Mouse (Mus musculus) spleen, adult 12 weeks (tissue): ENCODE measurements around the gene Actr8.
A peak's percentile ranks its signal among the peaks of the same experiment; 100 is the strongest.

Source experiments
- DNase-seq: peaks from one replicate; pipeline ENCODE4 v3.0.0; 2022; ENCODE audit warnings: low spot score

Gene Actr8

DNA sequence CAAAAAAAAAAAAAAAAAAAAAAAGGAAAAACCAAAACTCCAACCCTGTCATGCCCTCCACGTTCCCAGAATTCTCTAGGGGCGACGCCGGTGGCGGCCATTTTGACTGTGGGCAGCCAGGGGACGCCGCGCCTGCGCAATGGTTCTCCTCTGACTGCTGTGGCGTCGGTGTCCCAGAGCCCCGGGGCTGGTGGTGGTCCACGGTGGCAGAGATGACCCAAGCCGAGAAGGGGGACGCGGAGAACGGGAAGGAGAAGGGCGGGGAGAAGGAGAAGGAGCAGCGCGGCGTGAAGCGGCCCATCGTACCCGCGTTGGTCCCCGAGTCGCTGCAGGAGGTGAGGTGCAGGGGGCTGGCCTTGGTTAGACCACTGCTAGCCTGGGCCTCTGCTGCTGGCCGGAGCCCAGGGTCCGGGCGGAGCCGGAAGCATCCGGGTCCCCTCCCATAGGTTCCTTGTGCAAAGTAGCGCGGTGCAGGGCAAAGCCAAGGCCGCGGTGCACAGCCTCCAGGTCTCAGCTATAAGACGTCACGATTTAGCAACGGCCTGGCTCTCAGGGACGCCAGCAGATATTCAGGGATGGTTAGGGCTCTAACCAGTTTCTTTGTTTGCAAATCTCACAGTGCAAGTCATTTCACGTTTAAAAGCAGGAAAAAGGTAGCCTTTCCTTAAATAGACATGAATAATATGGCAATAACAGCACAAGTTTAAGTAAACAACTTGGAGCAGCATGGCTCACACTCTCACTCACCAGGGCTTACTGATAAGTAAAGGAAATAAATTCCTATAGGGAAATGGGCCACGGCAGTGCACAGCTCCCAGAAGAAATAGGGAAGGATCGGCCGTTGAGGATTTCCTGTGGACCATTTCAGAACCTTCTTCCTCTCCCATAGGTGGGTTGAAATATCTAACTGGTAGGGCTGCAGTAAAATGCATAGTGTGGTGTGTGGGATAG, at the start of gene Actr8:
Gene Actr8 (plus strand): TSS at position 84 of the 951 bp plus-strand sequence.
- peak; percentile 79 for DNase-seq

DNA sequence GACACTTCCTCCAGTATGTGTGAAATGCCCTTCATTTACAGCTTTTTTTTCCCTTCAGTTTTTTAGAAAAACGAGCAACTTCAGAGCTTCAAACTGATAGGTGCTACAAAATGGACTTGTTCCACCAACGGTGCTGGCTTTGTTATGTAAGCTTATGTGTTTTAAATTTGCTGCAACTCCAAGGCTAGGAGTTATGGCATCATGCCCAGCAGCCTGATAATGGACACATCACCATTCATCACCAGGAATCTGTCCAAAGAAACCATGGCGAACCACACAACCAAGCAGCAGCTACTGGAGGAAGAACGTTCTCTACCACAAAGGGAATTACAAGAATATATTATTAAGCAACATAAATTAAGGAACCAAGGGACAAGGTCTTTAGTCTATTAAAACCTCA, 49.2 kb upstream of the Actr8 start:
- no peak for DNase-seq

DNA sequence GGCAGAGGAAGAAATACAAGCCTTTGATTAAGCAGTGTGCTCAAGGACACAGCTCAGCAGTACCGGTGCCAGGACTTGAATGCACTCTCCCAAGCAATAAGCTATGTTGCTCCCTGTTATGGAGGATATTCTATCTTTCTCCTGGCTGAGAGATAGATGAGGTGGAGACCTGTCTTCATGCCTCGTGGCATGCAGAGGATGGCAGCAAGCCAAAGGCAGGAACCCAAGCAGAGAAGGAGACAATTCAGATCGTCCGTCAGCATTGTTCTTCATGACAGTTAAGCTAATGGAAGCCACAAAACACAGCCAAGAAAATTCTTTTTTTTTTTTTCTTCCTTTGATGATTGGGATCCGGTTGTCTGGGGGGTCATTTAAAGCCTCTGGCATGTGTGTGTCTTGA, 42.6 kb upstream of the Actr8 start:
- no peak for DNase-seq

DNA sequence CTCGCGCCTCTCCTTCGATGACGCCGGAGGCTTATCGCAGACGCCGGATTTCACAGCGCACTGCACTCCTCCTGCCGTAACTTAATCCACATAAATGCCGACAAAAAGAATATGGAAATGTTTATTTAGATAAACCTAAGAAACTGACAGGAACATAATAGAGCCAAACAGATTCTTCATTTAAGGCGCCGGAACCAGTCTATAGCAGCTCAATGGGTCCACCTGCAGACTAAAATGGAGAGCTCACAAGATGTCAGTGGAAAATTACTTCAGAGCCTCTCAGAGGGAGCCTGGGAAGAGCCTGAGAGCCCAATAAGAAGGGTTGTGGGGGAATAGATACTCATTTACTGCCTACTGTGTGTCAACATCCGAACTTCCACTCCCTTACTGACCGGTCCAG, 40.7 kb upstream of the Actr8 start:
- no peak for DNase-seq

DNA sequence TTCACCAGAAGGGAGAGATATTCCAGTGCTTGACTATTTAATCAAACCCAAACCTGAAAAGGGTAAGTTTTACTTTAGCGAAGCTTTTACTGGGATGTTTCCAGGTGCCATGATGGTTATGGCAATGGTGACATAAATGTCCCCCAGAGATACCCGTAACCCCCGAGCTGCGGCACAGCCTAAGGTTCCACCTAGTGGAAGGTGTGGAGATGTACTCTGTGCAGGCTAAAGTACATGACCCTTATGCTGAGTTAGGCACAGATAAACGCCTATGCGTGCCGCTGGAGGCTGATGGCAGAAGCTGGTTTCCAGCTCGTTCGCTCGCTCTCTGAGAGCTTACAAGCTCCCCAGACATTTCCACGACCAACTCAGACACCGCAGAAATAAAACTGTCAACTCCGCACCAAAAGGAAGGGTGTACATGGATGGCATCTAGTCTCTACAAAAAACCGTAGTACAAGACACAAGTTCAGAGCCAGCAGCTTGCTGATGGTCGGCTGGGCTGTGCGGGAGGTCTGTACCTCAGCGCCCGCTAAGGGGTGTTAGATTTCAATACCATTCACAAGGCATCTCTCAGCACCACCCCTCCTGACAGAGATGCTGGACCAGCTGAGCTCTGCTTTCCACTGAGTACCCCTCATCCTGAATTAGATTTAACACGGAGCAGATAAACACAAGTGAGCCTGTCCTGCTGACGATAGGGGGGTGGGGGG, 38.4 kb upstream of the Actr8 start:
- DNase-seq = no peak

DNA sequence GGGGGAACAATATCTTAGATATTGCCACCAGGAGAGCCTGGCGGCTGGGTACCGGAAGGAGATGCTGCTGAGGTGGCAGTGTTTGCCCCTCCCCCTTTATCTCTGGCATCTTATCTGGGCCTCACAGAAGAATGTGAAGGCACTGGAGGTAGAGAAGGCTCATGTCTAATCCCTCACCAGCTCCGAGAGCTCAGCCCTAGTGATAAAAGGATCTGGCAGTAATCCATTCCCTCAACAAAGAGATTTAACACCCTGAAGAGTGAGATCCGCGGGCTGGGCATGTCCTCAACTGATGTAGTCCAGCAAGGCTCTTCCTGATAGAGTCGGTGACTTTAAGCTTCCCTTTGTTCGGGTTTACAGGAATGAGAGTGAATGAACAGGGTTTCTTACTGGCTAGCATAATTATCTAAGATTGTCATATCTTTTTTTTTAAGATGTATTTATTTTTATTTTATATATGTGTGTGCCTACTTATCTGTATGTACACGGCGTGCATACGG, 37.8 kb upstream of the Actr8 start:
- DNase-seq = no peak

DNA sequence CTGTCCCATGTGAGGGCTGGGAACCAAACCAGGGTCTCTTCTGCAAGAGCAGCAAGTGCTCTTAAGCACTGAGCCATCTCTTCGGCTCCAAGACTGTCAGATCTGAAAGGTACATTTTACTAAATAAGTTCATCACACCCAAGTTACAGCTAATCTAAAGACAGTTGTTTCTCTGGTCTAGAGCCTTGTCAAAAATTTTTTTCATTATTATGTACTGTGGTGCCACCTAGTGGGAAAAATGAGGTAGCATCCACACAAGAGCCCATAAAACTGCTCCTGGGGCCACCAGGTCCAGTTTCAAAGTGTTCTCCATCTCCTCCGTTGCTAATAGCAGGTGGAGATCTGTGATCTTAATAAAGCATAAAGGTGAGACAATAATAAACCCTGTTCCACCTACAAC, 37.3 kb upstream of the Actr8 start:
- DNase-seq = no peak

DNA sequence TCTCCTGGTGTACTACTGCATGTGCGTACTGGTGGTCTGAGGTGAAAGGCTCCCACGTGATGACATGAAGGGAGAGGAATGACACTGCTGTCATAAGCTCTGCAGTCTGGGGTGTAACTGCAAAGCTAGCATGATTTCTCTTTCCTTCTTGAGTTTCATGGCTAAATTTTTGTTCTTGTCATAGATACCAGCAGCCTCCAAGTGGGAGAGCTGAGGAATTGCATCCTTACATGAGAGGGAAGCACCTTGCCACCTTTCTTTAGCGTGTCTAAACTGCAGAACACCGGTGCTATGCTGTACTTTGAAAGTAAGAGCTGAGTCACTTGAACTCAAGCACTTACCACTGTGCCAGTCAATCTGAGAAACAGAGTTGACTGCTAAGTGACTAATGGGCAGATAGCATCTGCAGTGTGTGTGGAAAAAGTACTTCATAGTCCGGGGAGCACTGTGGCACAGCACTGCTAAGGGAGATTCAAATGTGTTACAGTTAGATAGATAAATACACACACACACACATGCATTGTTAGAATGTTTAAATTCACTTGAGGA, 31.3 kb upstream of the Actr8 start:
- no peak for DNase-seq

DNA sequence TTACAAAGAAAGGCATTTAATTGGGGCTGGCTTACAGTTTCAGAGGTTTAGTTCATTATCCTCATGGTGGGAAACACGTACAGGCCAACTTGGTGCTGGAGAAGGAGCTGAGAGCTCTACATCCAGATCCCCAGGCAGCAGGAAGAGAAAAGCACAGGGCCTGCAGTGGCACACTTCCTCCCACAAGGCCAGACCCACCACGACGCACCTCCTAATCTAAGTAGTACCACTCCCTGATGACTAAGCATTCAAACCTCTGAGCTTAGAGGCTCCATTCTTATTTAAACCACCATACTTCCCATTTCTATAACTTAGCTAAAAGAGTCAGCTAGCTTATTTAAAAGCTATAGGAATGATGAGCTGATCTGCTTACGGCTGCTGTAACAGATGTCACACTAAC, 27.3 kb upstream of the Actr8 start:
- no peak for DNase-seq

DNA sequence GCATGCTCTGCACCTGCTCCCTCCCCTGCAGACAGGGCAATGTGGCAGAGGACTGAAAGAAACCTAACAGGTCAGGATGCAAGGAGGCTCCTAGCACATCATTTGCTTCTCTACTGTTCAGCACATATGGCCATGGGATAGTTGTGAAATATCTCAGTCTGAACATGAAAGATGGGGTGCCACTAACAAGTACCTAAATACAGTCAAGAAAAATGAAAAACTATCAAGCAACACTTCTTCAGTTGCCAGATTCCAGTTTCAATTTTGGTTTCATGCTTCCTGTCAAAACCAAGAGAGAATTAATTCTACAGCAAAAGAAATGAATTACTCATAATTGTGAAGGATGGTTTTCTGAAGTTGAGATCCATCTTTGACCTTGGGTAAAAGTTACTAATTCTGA, 20.7 kb upstream of the Actr8 start:
- DNase-seq = no peak

DNA sequence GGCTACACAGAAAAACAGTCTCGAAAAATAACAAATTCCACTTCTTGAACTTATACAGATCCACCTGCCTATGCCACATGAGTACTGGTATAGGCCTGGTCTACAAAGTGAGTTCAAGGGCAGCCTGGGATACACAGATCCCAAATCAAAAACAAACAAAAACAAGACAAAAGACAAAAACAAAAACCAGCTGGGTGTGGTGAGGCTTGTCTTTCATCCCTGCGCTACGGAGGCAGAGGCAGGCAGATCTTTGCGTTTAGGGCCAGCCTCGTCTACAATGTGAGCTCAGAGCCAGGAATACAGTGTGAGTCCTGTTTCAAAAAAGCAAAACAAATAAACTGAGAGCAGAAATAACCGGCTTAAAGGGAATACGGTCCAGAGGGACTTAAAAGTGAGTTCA, 10.5 kb upstream of the Actr8 start:
- DNase-seq = no peak

DNA sequence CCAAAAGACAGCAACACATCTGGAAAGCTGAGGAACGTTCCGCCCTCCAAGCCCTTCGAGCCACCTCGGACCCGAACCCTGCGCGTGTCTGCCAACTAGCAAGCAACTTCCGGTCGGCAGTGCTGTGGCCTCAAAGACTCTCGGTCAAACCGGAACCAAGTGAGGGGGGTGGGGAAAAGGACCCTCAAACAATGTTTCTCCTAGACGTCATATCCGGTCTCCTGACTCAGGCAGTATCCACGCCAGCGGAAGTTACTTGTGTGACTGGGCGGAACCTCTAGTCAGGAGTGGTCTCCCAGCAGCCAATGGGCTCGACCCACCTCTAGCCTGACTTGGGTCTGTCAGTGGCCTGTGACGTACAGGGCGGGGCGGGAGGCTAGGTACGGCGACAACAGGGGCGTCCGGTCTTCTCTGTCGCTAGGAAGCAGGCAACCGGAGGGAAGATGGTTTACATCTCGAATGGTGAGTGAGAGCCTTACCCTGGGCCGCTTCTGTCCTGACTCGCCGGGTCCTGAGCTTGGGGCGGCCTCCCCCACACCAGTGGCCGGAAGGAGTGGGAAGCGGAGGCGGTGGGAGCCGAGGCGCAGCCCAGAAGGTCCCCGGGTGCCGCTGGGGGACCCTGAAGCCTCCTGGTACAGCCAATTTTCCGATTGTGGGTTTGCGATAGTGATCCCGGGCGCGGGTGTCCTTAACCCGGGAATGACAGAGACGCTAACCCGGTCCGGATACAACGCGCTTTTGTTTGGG, 9.9 kb upstream of the Actr8 start, which contains the start of gene Selenok:
Gene Selenok (plus strand): TSS at position 234 of the 747 bp plus-strand sequence.
- DNase-seq = peak; percentile 90

DNA sequence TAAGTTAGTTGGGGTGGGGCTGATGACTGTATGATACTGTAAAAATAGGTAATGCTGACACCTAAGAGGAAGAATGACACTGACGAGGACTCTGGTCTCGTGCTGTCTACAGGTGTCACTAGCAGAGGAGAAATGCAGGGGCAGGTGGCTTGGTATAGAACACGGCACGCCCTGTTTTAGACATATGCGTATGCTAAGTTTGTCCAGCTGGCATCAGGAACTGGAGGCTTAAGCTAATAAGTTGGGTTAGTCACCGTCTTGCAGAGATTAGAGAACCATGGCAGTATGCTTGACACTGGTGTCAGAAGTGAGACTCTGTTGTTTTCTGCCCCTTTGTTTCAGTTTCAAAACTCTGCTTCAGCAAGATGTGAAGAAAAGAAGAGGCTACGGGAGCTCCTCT, 6.7 kb upstream of the Actr8 start:
- no peak for DNase-seq

DNA sequence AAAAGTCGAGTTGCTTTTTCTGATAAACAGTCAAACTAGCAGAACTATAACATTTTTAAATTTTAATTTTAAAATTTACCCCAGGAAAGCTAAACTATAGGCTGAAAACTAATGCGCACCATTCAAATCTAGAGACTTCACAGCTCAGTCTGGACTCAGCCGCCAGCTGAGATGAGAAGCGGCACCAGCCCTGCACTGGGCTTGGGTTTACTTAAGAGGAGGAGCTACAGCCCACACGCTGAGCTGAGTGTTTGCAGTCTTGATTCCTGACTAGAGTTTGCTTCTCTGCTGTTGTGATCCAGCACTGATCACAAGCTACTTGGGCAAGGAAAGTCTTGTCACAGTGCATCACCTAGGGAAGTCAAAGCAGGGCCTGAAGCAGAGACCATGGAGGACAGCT, 6.1 kb upstream of the Actr8 start:
- DNase-seq = no peak

DNA sequence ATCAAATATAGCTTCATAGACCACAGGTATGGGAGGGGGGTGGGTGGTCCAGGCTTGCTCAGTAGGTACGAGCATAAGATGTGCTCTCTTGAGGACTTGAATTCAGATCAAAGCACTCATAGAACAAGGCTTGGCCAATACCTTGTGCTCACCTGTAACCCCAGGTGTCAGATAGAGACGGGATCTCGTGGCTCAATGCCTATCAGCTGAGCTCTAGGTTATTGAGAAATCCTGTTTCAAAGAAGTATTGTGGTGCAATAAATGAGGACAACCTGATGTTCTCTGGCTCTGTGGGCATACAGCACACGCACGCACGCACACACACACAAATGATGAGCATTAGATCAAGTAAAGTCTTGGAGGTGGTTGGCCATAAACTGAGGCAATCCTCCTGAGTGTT, 1.2 kb upstream of the Actr8 start:
- no peak for DNase-seq

DNA sequence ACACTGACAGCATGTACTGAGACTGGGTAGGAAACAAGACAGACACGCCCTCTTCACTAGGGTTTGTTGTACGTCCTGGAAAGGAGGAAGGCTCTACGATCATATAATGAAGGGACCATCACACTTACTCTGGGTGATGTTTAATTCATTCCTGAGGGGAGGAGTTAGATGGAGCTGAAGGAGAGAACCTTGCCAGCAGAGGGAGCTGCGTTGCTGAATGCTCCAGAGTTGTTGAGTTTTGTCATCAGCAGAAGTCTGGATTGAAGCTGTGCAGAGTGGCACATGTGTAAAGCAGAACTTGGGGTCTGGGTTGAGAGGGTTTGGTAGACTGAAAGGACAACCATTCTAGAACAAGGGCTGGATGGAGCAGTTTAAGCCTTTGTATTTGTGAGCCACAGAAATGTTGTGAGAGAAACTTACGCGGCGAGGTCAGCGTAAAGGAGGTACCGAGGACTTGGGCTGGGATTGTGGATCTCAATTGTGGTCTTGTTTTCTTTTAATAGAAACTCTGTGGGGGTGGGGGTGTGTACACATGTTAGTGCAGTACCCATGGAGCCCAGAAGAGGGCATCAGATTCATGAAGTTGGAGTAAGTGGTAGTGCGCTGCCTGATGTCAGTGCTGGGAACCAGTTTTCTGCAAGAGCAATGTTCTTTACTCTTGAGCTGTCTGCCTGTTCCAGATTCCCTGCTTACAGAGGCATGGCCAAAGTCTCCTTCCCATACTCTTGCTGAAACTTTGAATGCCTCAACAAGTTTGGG, 2.5 kb downstream of the Actr8 start:
- no peak for DNase-seq

DNA sequence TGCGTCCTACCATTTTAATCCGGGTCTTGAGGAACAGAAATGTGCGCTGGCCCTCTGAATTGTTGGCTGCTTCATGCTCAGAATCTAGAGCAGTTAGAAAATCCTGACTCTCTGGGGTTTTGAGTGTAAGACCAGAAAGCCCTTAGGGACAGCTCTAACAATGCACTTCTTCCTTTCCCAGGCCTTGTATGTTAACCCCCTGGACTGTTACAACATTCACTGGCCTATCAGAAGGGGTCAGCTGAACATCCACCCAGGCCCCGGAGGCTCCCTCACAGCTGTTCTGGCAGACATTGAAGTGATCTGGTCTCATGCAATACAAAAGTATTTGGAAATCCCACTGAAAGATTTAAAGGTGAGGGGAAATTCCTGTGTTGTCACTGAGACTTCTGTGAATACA, 8.0 kb downstream of the Actr8 start:
- no peak for DNase-seq

DNA sequence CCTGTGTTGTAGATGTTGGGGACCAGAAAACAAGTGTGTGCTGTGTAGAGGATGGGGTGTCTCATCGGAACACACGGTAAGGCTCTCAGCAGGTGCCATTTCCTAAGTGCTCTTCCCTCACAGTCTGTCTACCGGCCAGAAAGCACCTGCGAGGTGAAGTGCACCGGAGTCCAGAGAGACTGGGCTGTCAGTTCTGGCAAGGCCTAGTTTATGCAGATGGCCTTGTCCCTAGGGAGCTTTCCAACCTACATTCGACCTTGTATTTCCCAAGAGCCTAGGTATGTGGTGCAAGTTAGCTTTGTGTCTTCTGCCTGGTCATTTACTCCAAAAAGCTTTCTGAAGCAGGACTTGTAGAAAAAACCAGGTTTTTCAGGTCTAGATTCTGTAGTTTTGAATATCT, 9.1 kb downstream of the Actr8 start:
- DNase-seq = no peak

DNA sequence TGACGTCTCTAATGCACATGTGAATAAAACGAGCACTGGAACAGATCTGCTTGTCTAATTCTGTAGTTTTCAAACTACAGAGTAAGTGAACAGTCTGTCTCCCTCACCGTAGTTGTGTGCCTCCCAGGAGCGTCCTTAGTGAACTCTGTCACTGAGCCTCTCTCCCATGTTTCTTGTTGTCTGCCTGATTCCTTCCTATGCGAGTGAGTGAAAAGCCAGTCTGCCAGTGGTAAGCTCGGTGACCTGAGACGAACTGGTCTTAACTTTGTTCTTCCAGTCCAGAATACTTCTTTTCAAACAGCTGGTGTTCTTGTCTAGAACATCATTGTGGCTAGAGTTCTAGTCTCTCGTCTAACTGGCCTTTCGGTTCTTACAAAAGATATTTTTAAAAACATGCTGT, 9.6 kb downstream of the Actr8 start:
- no peak for DNase-seq

DNA sequence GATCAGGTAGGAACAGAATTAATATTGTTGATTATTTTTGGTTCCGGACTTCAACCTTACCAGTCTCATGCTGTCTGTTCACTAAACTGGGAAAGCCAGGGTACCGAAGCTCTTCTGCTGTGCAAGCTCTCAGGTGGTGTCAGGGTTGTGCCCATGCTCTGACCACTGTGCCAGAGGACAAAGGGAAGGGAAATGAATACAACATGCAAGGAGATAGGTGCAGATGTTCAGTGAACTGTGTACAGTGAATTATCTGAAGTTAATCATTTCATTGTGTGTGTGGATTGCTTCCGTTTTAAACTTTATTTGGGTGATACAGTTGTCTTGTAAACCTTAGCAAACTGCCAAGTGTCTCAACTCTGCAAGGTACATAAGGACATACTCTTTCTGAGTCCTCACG, 10.2 kb downstream of the Actr8 start:
- no peak for DNase-seq

DNA sequence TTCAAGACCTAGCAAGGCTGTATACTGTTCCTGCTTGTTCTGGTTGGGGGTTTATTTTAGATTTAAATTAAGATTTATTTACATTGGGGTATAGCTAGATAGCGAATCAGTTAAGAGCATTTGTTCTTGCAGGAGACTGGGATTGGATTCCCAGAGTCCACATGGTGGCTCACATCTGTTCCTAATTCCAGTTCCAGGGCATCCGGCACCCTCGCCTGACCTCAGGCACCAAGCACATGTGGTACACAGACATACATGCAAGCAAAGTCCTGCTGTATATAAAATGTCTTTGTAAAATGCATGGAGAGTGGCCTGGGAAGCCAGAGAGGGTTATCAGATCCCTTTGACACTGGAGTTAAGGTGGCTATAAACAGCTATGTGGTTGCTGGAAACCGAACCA, 16.8 kb downstream of the Actr8 start:
- DNase-seq = no peak
